Mouse (Mus musculus) ES-Bruce4 (cell line): Measurements from ENCODE around the gene Bscl2. TPM values are rescaled to one million over a fixed set of nuclear protein-coding genes. Genes with fewer than 3 reads are reported as not detected.

Experiments used
- H3K27ac ChIP-seq: 2 replicates; pipeline ENCODE4 v1.5.1; 2012; ENCODE audit warnings: low read length, inconsistent platforms; ENCODE audit not compliant: insufficient read depth
- H3K27me3 ChIP-seq: 2 replicates; pipeline ENCODE4 v1.6.1; 2012; ENCODE audit warnings: mild to moderate bottlenecking, low read length, inconsistent platforms; ENCODE audit not compliant: control insufficient read depth, poor library complexity, insufficient read depth, severe bottlenecking
- H3K36me3 ChIP-seq: 2 replicates; pipeline ENCODE4 v1.6.1; 2012; ENCODE audit warnings: inconsistent platforms, mild to moderate bottlenecking, low read length, moderate library complexity; ENCODE audit not compliant: control insufficient read depth, poor library complexity, insufficient read depth, severe bottlenecking
- H3K4me1 ChIP-seq: one replicate; pipeline ENCODE4 v1.8.1; 2011; ENCODE audit warnings: low read length; ENCODE audit not compliant: control insufficient read depth, insufficient read depth
- H3K4me3 ChIP-seq: 2 replicates; pipeline ENCODE4 v1.5.1; 2011; ENCODE audit warnings: low read depth, mild to moderate bottlenecking, low read length
- H3K9ac ChIP-seq: 2 replicates; pipeline ENCODE4 v1.6.1; 2012; ENCODE audit warnings: low read depth, mild to moderate bottlenecking, inconsistent platforms; ENCODE audit not compliant: poor library complexity, severe bottlenecking
- H3K9me3 ChIP-seq: replicated peaks from 2 replicates; pipeline ENCODE4 v1.6.1; 2012; ENCODE audit warnings: mild to moderate bottlenecking, low read length, inconsistent platforms; ENCODE audit not compliant: control insufficient read depth, poor library complexity, insufficient read depth, severe bottlenecking
- CTCF ChIP-seq: IDR thresholded peaks from one replicate; pipeline ENCODE4 v1.8.1; 2011; ENCODE audit warnings: low read depth, low read length
- EP300 ChIP-seq: IDR thresholded peaks from 2 replicates; pipeline ENCODE4 v1.6.1; 2011; ENCODE audit warnings: low read depth, low read length; ENCODE audit not compliant: insufficient read depth
- POLR2A ChIP-seq: IDR thresholded peaks from one replicate; pipeline ENCODE4 v1.8.1; 2011; ENCODE audit warnings: low read length; ENCODE audit not compliant: insufficient read depth
- polyA plus RNA-seq: library from polyadenylated mRNA; stranded (reverse); fragments of >200 nt; gene quantifications from 2 replicates; pipeline ENCODE4 v1.2.4, GENCODE M21; 2011; ENCODE audit warnings: low read depth; ENCODE audit not compliant: missing spikeins, insufficient read depth, insufficient read length

The Bscl2 gene
- polyA plus RNA-seq, 1 experiment = 32.3 TPM

DNA sequence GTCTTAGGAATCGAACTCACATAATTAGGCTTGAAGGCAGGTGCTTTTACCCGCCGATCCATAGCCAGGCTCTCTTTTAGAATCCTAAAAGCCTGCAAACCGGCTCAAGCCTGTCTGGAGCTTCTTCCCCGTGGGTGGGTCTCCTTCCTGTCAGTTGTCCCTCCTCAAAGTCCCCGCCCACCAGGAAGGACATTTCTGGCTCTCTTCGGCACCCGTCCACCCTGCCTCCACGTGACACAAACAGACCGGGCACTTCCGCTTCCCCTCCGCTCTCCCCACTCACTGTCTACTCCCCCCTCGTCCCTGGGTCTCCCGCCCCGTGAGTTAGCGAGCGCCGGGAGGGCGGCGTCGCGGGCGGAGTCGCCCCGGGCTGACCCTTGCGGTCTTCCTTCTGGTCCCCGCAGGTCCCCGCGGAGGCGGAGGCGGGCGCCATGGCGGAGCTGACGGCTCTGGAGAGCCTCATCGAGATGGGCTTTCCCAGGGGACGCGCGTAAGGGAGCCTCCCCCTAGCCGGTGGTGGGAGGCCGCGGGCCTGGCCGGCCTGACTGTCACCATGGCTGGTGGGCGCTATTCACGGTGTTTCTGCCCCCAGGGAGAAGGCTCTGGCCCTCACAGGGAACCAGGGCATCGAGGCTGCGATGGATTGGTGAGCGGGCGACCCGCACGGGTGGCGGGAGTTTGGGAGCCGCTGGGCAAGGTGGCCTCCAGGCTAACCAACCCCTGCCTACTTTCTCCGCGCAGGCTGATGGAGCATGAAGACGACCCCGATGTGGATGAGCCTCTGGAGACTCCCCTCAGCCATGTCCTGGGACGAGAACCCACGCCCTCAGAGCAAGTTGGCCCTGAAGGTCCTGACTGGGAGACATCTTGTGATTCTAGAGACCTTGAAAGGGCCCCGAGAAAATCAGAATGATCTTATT, 34.3 kb downstream of the Bscl2 start, which contains the start of gene Ubxn1:
Gene Ubxn1, plus strand, starts transcription at position 230 of the 920 bp plus-strand sequence.
- Histone ChIP-seq H3K36me3 (peaks cover 30% of the 10 kb centered on the region), H3K9ac (peak within 1 kb of the TSS; percentile 91), H3K27me3 (no peaks in the 10 kb centered on the region), H3K27ac (peak within 1 kb of the TSS; percentile 86), H3K9me3 (no peaks in the 10 kb centered on the region), H3K4me3 (peak within 1 kb of the TSS; percentile 89), H3K4me1 (no peaks in the 10 kb centered on the region)
- TF ChIP-seq POLR2A (no peak), CTCF (no peak), EP300 (peak; percentile 73)

DNA sequence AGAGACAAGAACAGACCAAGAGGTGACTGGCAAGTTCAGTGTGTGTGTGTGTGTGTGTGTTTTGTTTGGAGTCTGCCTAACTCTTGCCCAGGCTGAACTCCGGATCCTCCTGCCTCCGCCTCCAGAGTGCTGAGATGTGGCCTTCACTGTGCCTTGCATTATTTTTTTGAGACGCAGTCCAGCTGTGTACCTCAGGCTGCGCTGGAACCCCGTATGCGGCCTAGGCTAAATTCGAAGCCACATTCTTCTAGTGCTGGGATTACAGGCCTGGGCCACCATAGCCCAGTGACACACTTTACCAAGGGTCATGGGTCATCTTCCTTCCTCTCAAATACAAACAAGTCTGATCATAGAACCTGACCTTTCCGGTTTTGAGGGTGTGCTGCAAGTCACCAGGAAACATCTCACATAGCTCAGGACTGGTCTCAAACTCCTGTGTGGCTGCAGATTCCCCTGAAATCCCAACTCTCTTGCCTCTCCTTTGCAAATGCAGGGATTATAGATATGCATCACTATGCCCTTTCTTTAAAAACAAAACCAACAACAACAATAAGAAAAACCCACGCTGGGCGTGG, 35.1 kb downstream of the Bscl2 start:
- Histone ChIP-seq H3K9me3 (no peaks in the 10 kb centered on the region), H3K9ac (peak overlapping the region; percentile 91), H3K27ac (peak overlapping the region; percentile 32), H3K27me3 (no peaks in the 10 kb centered on the region), H3K4me3 (peak overlapping the region; percentile 89), H3K4me1 (no peaks in the 10 kb centered on the region), H3K36me3 (peaks cover 33% of the 10 kb centered on the region)
- no peak for TF ChIP-seq POLR2A
- TF ChIP-seq CTCF = no peak
- TF ChIP-seq EP300 = no peak

DNA sequence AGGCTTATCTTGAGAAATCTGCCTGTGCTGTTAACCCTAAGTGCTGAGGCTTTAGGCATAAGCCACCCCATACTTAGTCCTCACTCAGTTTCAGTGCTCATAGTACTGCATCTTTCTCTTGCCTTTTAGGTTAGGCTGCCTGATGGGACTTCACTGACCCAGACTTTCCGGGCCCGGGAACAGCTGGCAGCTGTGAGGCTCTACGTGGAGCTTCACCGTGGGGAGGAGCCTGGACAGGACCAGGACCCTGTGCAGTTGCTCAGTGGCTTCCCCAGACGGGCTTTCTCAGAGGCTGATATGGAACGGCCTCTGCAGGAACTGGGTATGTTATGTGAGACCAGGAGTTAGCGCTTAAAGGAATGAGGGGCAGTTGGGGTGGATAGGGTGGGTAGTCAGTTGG, 37.8 kb downstream of the Bscl2 start:
- Histone ChIP-seq H3K4me3 (no peak overlapping the region), H3K27me3 (no peaks in the 10 kb centered on the region), H3K4me1 (no peaks in the 10 kb centered on the region), H3K36me3 (peaks cover 35% of the 10 kb centered on the region), H3K9me3 (no peaks in the 10 kb centered on the region), H3K9ac (no peak overlapping the region), H3K27ac (no peak overlapping the region)
- no peak for TF ChIP-seq EP300
- no peak for TF ChIP-seq POLR2A
- TF ChIP-seq CTCF = no peak

- Histone ChIP-seq H3K27ac (peak within 1 kb of the TSS; percentile 46; the same call in 1 of the 2 replicates), H3K36me3 (peaks cover 9% of the 10 kb centered on the region), H3K4me3 (peak within 1 kb of the TSS; percentile 87), H3K4me1 (peaks cover 1% of the 10 kb centered on the region), H3K27me3 (no peaks in the 10 kb centered on the region), H3K9ac (peak within 1 kb of the TSS; percentile 65), H3K9me3 (no peaks in the 10 kb centered on the region)
- TF ChIP-seq POLR2A = peak; percentile 66
- TF ChIP-seq EP300 = peak; percentile 59; the same call in 1 of the 2 replicates
- TF ChIP-seq CTCF = no peak
These were observed 43.2 kb downstream of the Bscl2 start, which contains the start of gene Uqcc3 for GRCm38 (mm10) chr19:8880311-8881033. TSS of gene Uqcc3 (minus strand) at chr19:8880923.

- peak overlapping the region; percentile 65 for H3K9ac ChIP-seq
- peaks cover 1% of the 10 kb centered on the region for H3K4me1 ChIP-seq
- H3K4me3 ChIP-seq = peak overlapping the region; percentile 87
- no peaks in the 10 kb centered on the region for H3K9me3 ChIP-seq
- TF ChIP-seq POLR2A (no peak), EP300 (no peak), CTCF (no peak)
- peaks cover 8% of the 10 kb centered on the region; the same call in 1 of the 2 replicates for H3K36me3 ChIP-seq
- H3K27ac ChIP-seq = peak overlapping the region; percentile 46; the same call in 1 of the 2 replicates
- H3K27me3 ChIP-seq = no peaks in the 10 kb centered on the region
These were observed 43.7 kb downstream of the Bscl2 start for GRCm38 (mm10) chr19:8881034-8881392.
